Mouse (Mus musculus): ENCODE measurements around the gene Tbc1d8. TPM values are rescaled to one million over a fixed set of nuclear protein-coding genes. Genes with fewer than 3 reads are reported as not detected.

Gene Tbc1d8
- total and polyA plus RNA-seq, 3 experiments, result 1.5 to 2.4 TPM; not detected in 1

- H3K4me1 ChIP-seq (ENCODE audit: control insufficient read depth in 1 of 2, insufficient read depth in 2 of 2, low read length in 2 of 2), result no peaks in the 10 kb centered on the region
- H3K27ac ChIP-seq (ENCODE audit: control insufficient read depth, low read depth, low read length), result no peak overlapping the region
- TF ChIP-seq CHD1 (IDR thresholded peaks at IDR 0.05; ENCODE audit: low read depth, low read length) (no peak), JUND (IDR thresholded peaks at IDR 0.05; ENCODE audit: low read depth, low read length) (no peak), CHD2 (IDR thresholded peaks at IDR 0.05; ENCODE audit: low read length) (no peak), RAD21 (IDR thresholded peaks at IDR 0.05; ENCODE audit: low read depth, low read length) (no peak), GABPA (IDR thresholded peaks at IDR 0.05; ENCODE audit: low read depth, low read length) (no peak), NELFE (IDR thresholded peaks at IDR 0.05; ENCODE audit: low read depth, low read length) (no peak), BHLHE40 (IDR thresholded peaks at IDR 0.05; ENCODE audit: borderline replicate concordance, low read depth, low read length) (no peak), NRF1 (IDR thresholded peaks at IDR 0.05; ENCODE audit: insufficient read depth, low read depth, low read length, poor library complexity, severe bottlenecking) (no peak), ZNF384 (IDR thresholded peaks at IDR 0.05; ENCODE audit: low read depth, low read length) (no peak)
- no peaks in the 10 kb centered on the region for H3K9me3 ChIP-seq (replicated peaks; ENCODE audit: insufficient read depth, low read length)
- no peak overlapping the region for H3K9ac ChIP-seq (ENCODE audit: control insufficient read depth, low read depth, low read length, poor library complexity, severe bottlenecking)
- H3K27me3 ChIP-seq (ENCODE audit: control insufficient read depth in 1 of 2, insufficient read depth in 2 of 2, low read length in 2 of 2), result peaks cover 2 to 18% of the 10 kb centered on the region in 2 experiments
- DNase-seq (ENCODE audit: low read depth, low spot score), result no peak
- H3K79me2 ChIP-seq (ENCODE audit: control insufficient read depth, insufficient read depth, low read length, poor library complexity), result no peaks in the 10 kb centered on the region
- H3K4me3 ChIP-seq (ENCODE audit: control insufficient read depth in 1 of 2, insufficient read depth in 1 of 2, low read depth in 2 of 2, low read length in 2 of 2), result no peak overlapping the region
- no peaks in the 10 kb centered on the region for H3K36me3 ChIP-seq (ENCODE audit: control insufficient read depth in 1 of 2, insufficient read depth in 2 of 2, low read length in 2 of 2)
These were observed 146.1 kb downstream of the Tbc1d8 start for GRCm38 (mm10) chr1:39332456-39332855.

DNA sequence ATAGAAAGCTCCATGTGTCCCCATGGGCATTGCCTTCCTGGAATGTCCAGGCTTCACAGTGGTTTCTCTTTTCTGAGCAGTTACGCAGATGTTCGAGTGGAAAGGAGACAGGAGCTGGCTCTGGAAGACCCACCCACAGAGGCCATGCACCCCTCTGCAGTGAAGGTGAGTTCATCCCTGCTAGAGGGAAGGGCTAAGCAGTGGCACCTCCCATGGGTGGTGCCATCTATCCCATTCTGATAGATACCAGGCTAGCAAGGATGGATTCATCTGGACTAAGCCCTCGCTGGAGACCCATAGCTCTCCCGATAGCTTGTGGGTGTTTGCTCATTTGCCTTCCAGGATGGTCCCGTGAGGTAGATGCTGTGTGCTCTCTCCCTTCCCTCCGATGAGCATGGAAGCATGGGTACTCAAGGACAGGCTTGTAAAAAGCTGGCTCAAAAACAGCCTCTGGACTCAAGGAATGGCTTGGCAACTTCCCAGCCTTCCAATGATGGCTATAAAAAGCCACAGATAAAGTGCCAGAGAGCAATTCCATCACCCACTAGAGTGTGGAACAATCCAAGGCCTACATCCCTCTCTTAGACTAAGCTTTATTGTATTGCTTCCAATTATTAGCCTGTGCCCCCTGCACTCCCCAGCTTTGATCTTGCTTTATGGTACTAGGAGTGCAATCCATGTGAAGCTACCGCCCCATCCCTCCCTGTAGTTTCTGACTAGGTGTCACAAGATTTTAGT lies 147.5 kb downstream of the Tbc1d8 start:
- DNase-seq (ENCODE audit: low read depth, low spot score), result no peak
- no peak overlapping the region for H3K4me3 ChIP-seq (ENCODE audit: control insufficient read depth in 1 of 2, insufficient read depth in 1 of 2, low read depth in 2 of 2, low read length in 2 of 2)
- no peak overlapping the region for H3K9ac ChIP-seq (ENCODE audit: control insufficient read depth, low read depth, low read length, poor library complexity, severe bottlenecking)
- no peak for TF ChIP-seq ZMIZ1 (IDR thresholded peaks at IDR 0.05; ENCODE audit: low read depth, low read length)
- no peak for TF ChIP-seq NELFE (IDR thresholded peaks at IDR 0.05; ENCODE audit: low read depth, low read length)
- no peak for TF ChIP-seq USF2 (IDR thresholded peaks at IDR 0.05; ENCODE audit: borderline replicate concordance in 1 of 2, insufficient read depth in 1 of 2, low read depth in 1 of 2, low read length in 2 of 2)
- TF ChIP-seq NRF1 (IDR thresholded peaks at IDR 0.05; ENCODE audit: insufficient read depth, low read depth, low read length, poor library complexity, severe bottlenecking), result no peak
- no peak for TF ChIP-seq RAD21 (IDR thresholded peaks at IDR 0.05; ENCODE audit: low read depth, low read length)
- no peak for TF ChIP-seq ELF1 (IDR thresholded peaks at IDR 0.05; ENCODE audit: low read depth, low read length)
- no peak for TF ChIP-seq SMC3 (IDR thresholded peaks at IDR 0.05; ENCODE audit: low read depth, low read length)
- TF ChIP-seq TAL1 (IDR thresholded peaks at IDR 0.05; ENCODE audit: low read length), result no peak
- no peak for TF ChIP-seq RCOR1 (IDR thresholded peaks at IDR 0.05; ENCODE audit: low read depth, low read length)
- TF ChIP-seq MYC (IDR thresholded peaks at IDR 0.05; ENCODE audit: low read depth, low read length), result no peak
- TF ChIP-seq HCFC1 (IDR thresholded peaks at IDR 0.05; ENCODE audit: low read depth, low read length), result no peak
- no peak for TF ChIP-seq CHD2 (IDR thresholded peaks at IDR 0.05; ENCODE audit: low read length)
- TF ChIP-seq ZKSCAN1 (IDR thresholded peaks at IDR 0.05; ENCODE audit: low read depth, low read length), result no peak
- no peak for TF ChIP-seq E2F4 (IDR thresholded peaks at IDR 0.05; ENCODE audit: borderline replicate concordance, low read depth, low read length)
- H3K9me3 ChIP-seq (replicated peaks; ENCODE audit: insufficient read depth, low read length), result no peaks in the 10 kb centered on the region
- H3K36me3 ChIP-seq (ENCODE audit: control insufficient read depth in 1 of 2, insufficient read depth in 2 of 2, low read length in 2 of 2), result no peaks in the 10 kb centered on the region
- peaks cover 0 to 15% of the 10 kb centered on the region in 2 experiments for H3K27me3 ChIP-seq (ENCODE audit: control insufficient read depth in 1 of 2, insufficient read depth in 2 of 2, low read length in 2 of 2)
- H3K79me2 ChIP-seq (ENCODE audit: control insufficient read depth, insufficient read depth, low read length, poor library complexity), result no peaks in the 10 kb centered on the region
- no peaks in the 10 kb centered on the region for H3K4me1 ChIP-seq (ENCODE audit: control insufficient read depth in 1 of 2, insufficient read depth in 2 of 2, low read length in 2 of 2)
- no peak overlapping the region for H3K27ac ChIP-seq (ENCODE audit: control insufficient read depth, low read depth, low read length)
